Mouse (Mus musculus) WW6 (cell line): ENCODE data around the gene Mcl1.
"Not testable (repeated sequence)": the region's sequence is repeated elsewhere in the genome, so short reads cannot be mapped to it uniquely, and the experiment has no call there.

Source experiments
- DNase-seq: peaks from one replicate; pipeline ENCODE4 v3.0.0-alpha.2; 2013; ENCODE audit warnings: low read depth, low spot score

Mcl1 gene

DNA sequence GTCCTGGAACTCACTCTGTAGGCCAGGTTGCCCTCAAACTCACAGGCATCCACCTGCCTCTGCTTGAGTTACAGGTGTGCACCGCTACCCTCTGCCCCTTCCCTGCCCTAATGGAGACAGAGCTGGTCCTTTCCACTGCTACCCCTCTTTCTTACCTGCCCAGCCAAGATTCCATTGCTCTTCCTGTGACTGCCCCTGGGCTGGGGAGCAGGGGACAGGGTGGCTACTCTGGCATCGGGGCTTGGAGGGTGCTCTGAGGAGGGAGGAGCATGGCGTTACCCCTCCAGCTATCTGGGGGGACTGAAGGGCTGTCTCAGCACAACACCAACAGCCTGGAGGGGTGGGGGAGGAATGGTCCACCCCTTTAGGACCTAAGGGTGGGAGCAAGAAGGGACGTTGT, 26.7 kb downstream of the Mcl1 start:
- DNase-seq, result no peak

DNA sequence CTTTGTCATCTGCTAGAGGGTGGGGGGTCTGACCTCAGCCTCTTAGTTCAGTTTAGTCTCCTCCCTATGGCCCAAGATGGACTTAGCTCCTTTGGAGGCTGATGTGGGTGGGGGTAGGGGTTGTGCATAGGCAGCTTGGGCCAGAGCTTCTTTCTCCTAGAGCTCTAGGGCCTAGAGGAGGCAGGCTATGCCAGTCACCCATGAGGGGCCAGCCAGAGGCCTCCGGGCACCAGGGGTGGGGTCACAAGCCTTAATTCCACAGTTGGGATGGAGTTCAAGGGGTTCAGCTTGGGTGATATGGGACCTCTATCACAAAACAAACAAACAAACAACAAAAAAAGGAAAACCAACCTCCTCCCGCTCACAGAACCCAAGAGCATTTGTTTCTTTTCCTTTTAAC, 27.1 kb downstream of the Mcl1 start:
- no peak for DNase-seq

DNA sequence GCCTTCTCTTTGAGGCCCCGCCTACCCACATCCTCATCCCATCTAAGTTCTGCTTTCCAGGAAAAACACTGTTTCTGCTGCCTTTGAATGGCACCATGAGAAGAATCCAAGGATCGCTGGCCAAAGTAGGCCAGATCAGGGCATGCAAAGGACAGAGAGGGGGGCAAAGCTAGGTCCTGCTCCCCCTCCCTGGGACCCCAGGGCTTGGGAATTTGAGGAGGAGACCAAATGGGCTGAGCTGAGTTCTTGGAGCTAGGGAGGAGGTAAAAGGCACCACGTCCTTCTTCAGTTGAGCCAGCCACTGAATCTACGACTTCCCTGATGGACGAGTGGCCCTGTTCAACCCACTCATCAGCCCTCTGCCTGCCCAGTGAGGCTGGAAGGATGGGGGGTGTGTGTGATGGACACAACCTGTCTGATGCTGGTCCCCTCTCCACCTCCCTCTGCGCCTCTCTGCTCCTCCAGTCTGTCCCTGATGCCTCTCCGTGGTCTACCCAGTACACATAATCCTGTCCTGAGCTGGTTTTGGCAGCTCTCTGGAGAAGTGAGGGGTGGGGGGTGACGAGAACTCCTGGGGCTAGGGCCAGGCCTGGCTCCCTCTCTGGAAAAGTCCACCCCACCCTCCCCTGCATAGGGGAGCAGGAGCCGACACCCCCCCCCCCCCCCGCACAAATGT, 28.0 kb downstream of the Mcl1 start:
- DNase-seq, result no peak

DNA sequence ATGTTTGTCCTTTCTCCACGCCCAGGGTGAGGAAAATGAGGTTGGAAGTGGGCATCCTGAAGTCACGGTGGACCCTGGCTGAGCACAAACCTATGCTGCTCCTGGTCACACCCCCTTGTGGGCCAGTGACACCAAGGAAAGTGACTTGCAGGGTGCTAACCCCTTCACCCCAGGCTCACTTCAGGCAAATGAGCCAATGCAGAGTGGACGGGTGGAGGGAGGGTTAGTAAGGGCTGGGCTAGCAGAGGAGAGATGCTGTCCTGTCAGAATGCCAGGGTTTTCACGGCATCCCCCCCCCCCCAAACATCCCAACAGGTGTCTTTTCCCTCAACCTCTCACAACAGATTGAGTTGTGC, 28.6 kb downstream of the Mcl1 start:
- no peak for DNase-seq

- DNase-seq, result no peak
Observed at GRCm38 (mm10) chr3:95687524-95688421, 29.2 kb downstream of the Mcl1 start, which contains the start of gene Adamtsl4. TSS of gene Adamtsl4 (minus strand) at chr3:95687917.

- DNase-seq, result no peak
Observed at GRCm38 (mm10) chr3:95689171-95689915, 30.8 kb downstream of the Mcl1 start.

- no peak for DNase-seq
Observed at GRCm38 (mm10) chr3:95689940-95690339, 31.4 kb downstream of the Mcl1 start.

DNA sequence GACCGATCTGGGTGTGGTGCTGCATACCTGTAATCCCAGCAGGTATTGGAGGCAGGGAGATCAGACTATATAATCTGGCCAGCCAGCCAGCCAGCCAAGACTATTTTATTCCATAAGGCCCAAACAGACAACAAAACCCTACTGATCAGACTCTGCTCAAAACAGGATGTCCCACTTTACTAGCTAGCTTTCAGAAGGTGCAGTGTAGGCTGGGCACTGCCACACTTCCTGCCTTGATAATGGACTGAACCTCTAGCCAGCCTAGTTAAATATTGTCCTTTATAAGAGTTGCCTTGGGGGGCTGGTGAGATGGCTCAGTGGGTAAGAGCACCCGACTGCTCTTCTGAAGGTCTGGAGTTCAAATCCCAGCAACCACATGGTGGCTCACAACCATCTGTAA, 32.0 kb downstream of the Mcl1 start:
- DNase-seq, result not testable (repeated sequence)

DNA sequence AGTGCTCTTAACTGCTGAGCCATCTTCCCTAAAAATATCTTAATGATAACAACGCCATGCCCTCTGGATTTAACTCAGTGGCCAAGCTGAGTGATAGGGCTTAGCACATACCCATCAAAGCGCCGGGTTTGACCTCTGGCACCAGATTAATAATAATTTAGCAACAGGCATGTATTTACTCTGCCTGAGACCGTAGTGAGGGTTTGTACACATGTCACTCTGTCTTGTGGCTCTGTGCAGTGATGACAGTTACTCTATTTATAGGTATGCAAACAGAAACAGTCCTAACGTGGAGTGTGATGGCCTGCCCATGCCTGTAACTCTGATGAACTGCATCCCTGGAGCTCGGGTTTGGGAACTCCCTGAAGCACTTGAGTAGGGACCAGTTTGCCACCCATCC, 34.1 kb downstream of the Mcl1 start:
- DNase-seq, result no peak

DNA sequence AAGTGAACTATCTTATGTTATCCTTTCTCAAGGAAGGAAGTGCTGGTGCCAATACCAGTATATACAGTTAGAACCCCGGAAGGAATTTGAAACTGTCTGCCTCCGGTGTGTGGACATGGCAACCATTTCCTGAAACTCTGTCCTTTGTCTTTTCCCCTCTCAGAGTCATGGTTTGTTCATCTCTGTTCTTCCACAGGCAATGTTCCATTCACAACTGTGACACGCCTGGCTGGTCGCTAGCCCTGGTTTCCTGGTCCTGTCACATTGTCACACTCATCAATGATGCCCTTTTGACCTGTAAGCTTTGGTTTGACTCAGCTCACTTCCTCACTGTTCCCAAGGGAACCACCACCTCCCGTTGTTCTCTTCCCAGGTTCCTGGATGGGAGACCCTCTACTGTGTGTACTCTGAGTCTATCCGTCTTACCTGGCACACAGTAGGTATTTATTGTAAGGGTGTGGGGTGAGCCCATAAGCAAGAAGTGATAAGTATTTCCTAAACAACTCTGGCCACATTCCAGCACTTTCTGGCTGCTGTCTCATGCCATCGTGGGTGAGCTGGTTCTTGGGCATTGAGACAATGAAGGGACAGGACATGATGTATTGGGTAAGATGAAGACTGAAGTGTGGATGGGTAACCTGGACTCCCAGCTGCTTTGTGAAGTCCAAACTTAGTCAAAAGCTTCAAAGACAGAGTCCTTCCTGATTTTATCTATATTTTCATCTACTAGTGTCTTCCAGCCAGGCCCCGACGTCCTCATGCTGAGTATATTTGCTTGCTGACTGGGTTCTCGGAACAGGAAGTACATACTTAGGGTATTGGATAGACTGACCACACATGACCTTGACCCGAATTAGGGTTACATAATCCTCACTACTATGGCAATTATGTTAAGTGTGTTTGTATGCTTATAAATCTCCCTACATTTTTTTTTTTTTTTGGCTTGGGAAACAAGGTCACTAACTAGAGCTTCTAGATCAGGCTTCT, 35.5 kb downstream of the Mcl1 start:
- no peak for DNase-seq

- DNase-seq, result no peak
Observed at GRCm38 (mm10) chr3:95694808-95695703, 36.5 kb downstream of the Mcl1 start.

- no peak for DNase-seq
Observed at GRCm38 (mm10) chr3:95695796-95696195, 37.2 kb downstream of the Mcl1 start.

- no peak for DNase-seq
Observed at GRCm38 (mm10) chr3:95696360-95696759, 37.8 kb downstream of the Mcl1 start.

- no peak for DNase-seq
Observed at GRCm38 (mm10) chr3:95698286-95698685, 39.7 kb downstream of the Mcl1 start.

GRCm38 (mm10) chr3:95700233-95700681, 41.7 kb downstream of the Mcl1 start:
- no peak for DNase-seq

DNA sequence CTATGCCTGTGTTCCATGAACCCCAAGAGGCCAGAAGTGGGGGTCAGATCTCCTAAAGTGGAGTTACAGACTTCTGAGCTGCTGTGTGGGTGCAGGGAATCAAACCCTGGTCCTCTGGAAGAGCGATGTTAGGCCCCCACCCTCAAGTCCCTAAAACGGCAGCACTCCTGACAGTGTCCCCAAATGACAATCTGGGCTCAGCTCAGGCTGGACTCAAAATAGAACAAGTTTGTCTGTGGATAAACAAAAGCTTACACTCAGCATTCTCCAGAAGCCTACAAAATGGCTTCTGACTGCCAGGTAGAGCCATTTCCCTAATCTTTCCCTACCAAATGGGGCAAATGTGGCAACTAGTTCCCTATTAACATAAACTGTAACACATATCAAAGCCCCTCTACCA, 42.5 kb downstream of the Mcl1 start:
- no peak for DNase-seq

GRCm38 (mm10) chr3:95701877-95702540, 43.4 kb downstream of the Mcl1 start:
- DNase-seq, result peak; percentile 93

DNA sequence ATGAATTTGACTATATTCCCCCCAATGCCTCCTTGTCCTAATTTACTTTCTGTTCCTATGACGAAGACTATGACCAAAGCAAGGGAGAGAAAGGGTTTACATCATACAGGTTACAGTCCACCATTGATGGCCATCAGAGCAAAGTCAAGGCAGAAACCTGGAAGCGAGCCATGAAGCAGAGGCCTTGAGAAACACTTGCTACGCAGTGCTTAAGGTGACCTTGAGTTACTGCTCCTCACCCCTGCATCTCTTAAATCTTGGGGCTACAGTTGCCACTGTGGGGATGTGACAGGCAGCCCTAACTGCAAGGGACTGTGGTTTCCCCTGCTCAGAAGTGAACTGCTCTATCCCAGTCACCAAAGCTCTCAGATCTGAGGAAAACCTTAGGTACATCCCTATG, 44.7 kb downstream of the Mcl1 start:
- DNase-seq, result no peak

DNA sequence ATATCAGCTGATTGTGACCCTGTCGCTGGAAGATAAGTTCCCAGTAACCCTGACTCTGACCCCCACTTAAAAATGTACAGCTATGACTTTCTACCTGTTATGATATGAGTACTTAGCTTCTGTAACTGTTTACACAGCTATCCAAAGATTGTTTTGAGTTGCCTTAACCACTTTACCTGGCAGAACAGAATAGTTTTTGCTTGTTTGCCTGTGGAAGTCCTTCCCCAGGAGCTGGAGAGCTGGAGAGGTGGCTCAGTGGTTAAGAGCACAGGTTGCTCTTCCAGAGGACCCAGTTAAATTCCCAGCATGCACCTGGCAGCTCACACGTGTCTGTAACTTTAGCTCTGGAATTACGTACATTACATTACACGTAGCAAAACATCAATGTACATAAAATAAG, 46.0 kb downstream of the Mcl1 start:
- no peak for DNase-seq
